Mouse (Mus musculus) kidney, adult 2 months (tissue): ENCODE results near the gene Rpl38.

Experiments
- CTCF ChIP-seq: fragments of 200-500 bp; conservative IDR thresholded peaks from 2 replicates; pipeline ENCODE4 v1.5.1; 2011; ENCODE audit warnings: low read depth, mild to moderate bottlenecking, control low read depth, low read length, moderate library complexity, mixed read lengths; ENCODE audit not compliant: insufficient read depth, insufficient read length
- POLR2A ChIP-seq: fragments of 200-500 bp; IDR thresholded peaks from one replicate; pipeline ENCODE4 v1.6.1; 2011; ENCODE audit warnings: low read depth, low read length, control low read depth

GRCm38 (mm10) chr11:114672794-114673718, 4.7 kb downstream of the Rpl38 start:
- peak; percentile 64 for TF ChIP-seq CTCF
- no peak for TF ChIP-seq POLR2A
